Mouse (Mus musculus): ENCODE data around the gene Cfap126. TPM values are rescaled to one million over a fixed set of nuclear protein-coding genes. Genes with fewer than 3 reads are reported as not detected.
A peak's percentile ranks its signal among the peaks of the same experiment; 100 is the strongest.

Gene Cfap126
- total and polyA plus RNA-seq, 3 experiments = 0.89 to 6.3 (median 0.98) TPM

DNA sequence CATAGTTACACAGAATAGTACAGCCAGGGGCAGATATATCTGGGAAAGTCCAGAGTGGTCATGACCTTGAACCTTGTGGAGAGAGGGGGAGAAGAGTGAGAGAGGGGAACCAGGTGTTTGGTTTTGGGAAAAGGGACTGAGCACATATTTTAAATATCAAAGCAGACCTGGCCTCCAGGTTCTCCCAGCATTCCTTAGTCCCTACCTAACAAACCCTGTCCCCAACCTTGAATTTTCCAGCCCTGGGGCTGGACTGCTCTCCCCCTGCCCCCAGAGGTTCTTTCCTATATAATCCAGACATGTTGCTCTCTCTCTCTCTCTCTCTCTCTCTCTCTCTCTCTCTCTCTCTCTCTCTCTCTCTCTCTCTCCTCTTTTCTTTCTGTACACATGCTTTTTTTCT, 16.6 kb upstream of the Cfap126 start:
- H3K79me2 ChIP-seq (replicated peaks; ENCODE audit: control insufficient read depth, insufficient read depth, low read length) = no peaks in the 10 kb centered on the region

GRCm38 (mm10) chr1:171097612-171098011, 16.1 kb upstream of the Cfap126 start:
- Histone ChIP-seq H3K27me3 (ENCODE audit: control insufficient read depth, insufficient read depth, low read length) (no peaks in the 10 kb centered on the region), H3K9ac (ENCODE audit: low read depth, low read length) (no peak overlapping the region), H3K36me3 (ENCODE audit: control insufficient read depth, insufficient read depth, low read length) (no peaks in the 10 kb centered on the region), H3K4me1 (ENCODE audit: control insufficient read depth, insufficient read depth, low read length) (no peaks in the 10 kb centered on the region), H3K79me2 (replicated peaks; ENCODE audit: control insufficient read depth, insufficient read depth, low read length) (no peaks in the 10 kb centered on the region), H3K4me3 (no peak overlapping the region), H3K27ac (no peak overlapping the region)
- no peak for TF ChIP-seq EP300 (IDR thresholded peaks at IDR 0.05; ENCODE audit: insufficient read depth, low read depth, low read length)
- TF ChIP-seq POLR2A (IDR thresholded peaks at IDR 0.05; ENCODE audit: insufficient read depth, low read depth, low read length) = no peak
- no peak for TF ChIP-seq CTCF (IDR thresholded peaks at IDR 0.05)
- 48% methylated on average over 2 of the region's 2 CpGs for WGBS
- DNase-seq = no peak
- intact Hi-C loops (cut with DNase I) = no loop called here

More for the DNA sequence above, 16.6 kb upstream of the Cfap126 start:
- intact Hi-C loops (cut with DNase I) = no loop called here
- no peak overlapping the region for H3K9ac ChIP-seq (ENCODE audit: low read depth, low read length)
- H3K27ac ChIP-seq = no peak overlapping the region
- H3K4me3 ChIP-seq = no peak overlapping the region
- no peaks in the 10 kb centered on the region for H3K27me3 ChIP-seq (ENCODE audit: control insufficient read depth, insufficient read depth, low read length)
- H3K4me1 ChIP-seq (ENCODE audit: control insufficient read depth, insufficient read depth, low read length) = no peaks in the 10 kb centered on the region
- H3K36me3 ChIP-seq (ENCODE audit: control insufficient read depth, insufficient read depth, low read length) = no peaks in the 10 kb centered on the region
- no peak for TF ChIP-seq EP300 (IDR thresholded peaks at IDR 0.05; ENCODE audit: insufficient read depth, low read depth, low read length)
- no peak for TF ChIP-seq POLR2A (IDR thresholded peaks at IDR 0.05; ENCODE audit: insufficient read depth, low read depth, low read length)
- no peak for TF ChIP-seq CTCF (IDR thresholded peaks at IDR 0.05)
- no peak for DNase-seq

DNA sequence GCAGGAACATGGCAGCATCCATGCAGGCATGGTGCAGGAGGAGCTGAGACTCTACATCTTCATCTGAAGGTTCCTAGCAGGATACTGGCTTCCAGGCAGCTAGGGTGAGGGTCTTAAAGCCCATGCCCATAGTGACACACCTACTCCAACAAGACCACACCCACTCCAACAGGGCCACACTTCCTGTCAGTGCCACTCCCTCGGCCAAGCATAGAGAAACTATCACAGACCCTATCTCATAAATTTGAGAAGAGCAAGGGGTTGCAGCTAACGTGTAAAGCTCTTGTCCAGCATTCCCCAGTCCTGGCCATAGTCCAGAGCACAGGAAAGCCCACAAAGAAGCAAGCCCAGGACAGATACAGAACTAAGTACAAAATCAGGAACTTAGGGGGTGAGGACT, 12.7 kb upstream of the Cfap126 start:
- WGBS = 58% methylated on average over 2 of the region's 2 CpGs
- Histone ChIP-seq H3K27me3 (ENCODE audit: control insufficient read depth, insufficient read depth, low read length) (no peaks in the 10 kb centered on the region), H3K9ac (ENCODE audit: low read depth, low read length) (no peak overlapping the region), H3K27ac (no peak overlapping the region), H3K79me2 (replicated peaks; ENCODE audit: control insufficient read depth, insufficient read depth, low read length) (no peaks in the 10 kb centered on the region), H3K4me1 (ENCODE audit: control insufficient read depth, insufficient read depth, low read length) (no peaks in the 10 kb centered on the region; the same call in 1 of the 2 replicates), H3K4me3 (no peak overlapping the region), H3K36me3 (ENCODE audit: control insufficient read depth, insufficient read depth, low read length) (no peaks in the 10 kb centered on the region)
- intact Hi-C loops (cut with DNase I) = loop anchor here (10.0 kb wide), 1 partner anchor 404 kb away; the partner anchor contains the start of gene Alyref2
- TF ChIP-seq POLR2A (IDR thresholded peaks at IDR 0.05; ENCODE audit: insufficient read depth, low read depth, low read length) (no peak), EP300 (IDR thresholded peaks at IDR 0.05; ENCODE audit: insufficient read depth, low read depth, low read length) (no peak), CTCF (IDR thresholded peaks at IDR 0.05) (no peak)
- no peak for DNase-seq

- no peak for TF ChIP-seq POLR2A (IDR thresholded peaks at IDR 0.05; ENCODE audit: insufficient read depth, low read depth, low read length)
- TF ChIP-seq EP300 (IDR thresholded peaks at IDR 0.05; ENCODE audit: insufficient read depth, low read depth, low read length) = peak; percentile 87
- peak; percentile 52 for TF ChIP-seq CTCF (IDR thresholded peaks at IDR 0.05)
- Histone ChIP-seq H3K9ac (ENCODE audit: low read depth, low read length) (peak overlapping the region; percentile 56), H3K36me3 (ENCODE audit: control insufficient read depth, insufficient read depth, low read length) (no peaks in the 10 kb centered on the region), H3K4me1 (ENCODE audit: control insufficient read depth, insufficient read depth, low read length) (no peaks in the 10 kb centered on the region; the same call in 1 of the 2 replicates), H3K27me3 (ENCODE audit: control insufficient read depth, insufficient read depth, low read length) (no peaks in the 10 kb centered on the region), H3K27ac (peak overlapping the region; percentile 73), H3K4me3 (peak overlapping the region; percentile 92), H3K79me2 (replicated peaks; ENCODE audit: control insufficient read depth, insufficient read depth, low read length) (no peaks in the 10 kb centered on the region)
- DNase-seq = peak; percentile 87 to 90
- under 1% methylated on average over 40 of the region's 40 CpGs for WGBS
- intact Hi-C loops (cut with DNase I) = loop anchor here (1.0 to 10.0 kb wide), 3 partner anchors 9 to 403 kb away; partner anchors contain the start of gene Alyref2
Observed at GRCm38 (mm10) chr1:171101733-171102546, 11.8 kb upstream of the Cfap126 start.

GRCm38 (mm10) chr1:171102547-171103177, 11.1 kb upstream of the Cfap126 start:
- Histone ChIP-seq H3K4me3 (peak overlapping the region; percentile 92), H3K9ac (ENCODE audit: low read depth, low read length) (peak overlapping the region; percentile 56), H3K79me2 (replicated peaks; ENCODE audit: control insufficient read depth, insufficient read depth, low read length) (no peaks in the 10 kb centered on the region), H3K27ac (peak overlapping the region; percentile 73), H3K27me3 (ENCODE audit: control insufficient read depth, insufficient read depth, low read length) (no peaks in the 10 kb centered on the region), H3K4me1 (ENCODE audit: control insufficient read depth, insufficient read depth, low read length) (no peaks in the 10 kb centered on the region; the same call in 1 of the 2 replicates), H3K36me3 (ENCODE audit: control insufficient read depth, insufficient read depth, low read length) (no peaks in the 10 kb centered on the region)
- DNase-seq = peak; percentile 85 to 90
- no peak for TF ChIP-seq POLR2A (IDR thresholded peaks at IDR 0.05; ENCODE audit: insufficient read depth, low read depth, low read length)
- TF ChIP-seq CTCF (IDR thresholded peaks at IDR 0.05) = no peak
- peak; percentile 45; the same call in 1 of the 2 replicates for TF ChIP-seq EP300 (IDR thresholded peaks at IDR 0.05; ENCODE audit: insufficient read depth, low read depth, low read length)
- under 1% methylated on average over 35 of the region's 35 CpGs for WGBS
- intact Hi-C loops (cut with DNase I) = loop anchor here (1.0 to 10.0 kb wide), 3 partner anchors 9 to 402 kb away; partner anchors contain the start of gene Alyref2
